Mouse (Mus musculus): ENCODE results near the gene Crabp2.

The Crabp2 gene

DNA sequence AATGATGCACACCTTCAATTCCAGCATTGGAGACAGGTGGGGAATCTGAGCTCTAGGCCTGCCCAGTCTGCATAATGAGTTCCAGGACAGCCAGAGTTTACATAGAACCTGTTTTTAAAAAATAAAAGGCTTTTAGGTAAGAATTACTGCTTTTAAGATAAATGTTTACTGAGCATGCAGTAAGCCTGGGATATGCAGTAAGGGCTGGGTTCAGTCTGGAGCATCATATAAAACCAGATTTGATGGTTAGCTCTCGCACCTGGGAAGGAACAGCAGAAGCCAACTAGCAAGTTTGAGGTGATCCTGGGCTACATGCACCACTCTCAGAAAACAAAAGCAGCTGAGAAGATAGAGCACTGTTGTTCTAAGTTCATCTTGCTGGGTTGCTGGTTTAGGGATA, 29.9 kb upstream of the Crabp2 start:
- TF ChIP-seq GATA4 (IDR thresholded peaks at IDR 0.05; ENCODE audit: insufficient replicate concordance, low read length): no peak

DNA sequence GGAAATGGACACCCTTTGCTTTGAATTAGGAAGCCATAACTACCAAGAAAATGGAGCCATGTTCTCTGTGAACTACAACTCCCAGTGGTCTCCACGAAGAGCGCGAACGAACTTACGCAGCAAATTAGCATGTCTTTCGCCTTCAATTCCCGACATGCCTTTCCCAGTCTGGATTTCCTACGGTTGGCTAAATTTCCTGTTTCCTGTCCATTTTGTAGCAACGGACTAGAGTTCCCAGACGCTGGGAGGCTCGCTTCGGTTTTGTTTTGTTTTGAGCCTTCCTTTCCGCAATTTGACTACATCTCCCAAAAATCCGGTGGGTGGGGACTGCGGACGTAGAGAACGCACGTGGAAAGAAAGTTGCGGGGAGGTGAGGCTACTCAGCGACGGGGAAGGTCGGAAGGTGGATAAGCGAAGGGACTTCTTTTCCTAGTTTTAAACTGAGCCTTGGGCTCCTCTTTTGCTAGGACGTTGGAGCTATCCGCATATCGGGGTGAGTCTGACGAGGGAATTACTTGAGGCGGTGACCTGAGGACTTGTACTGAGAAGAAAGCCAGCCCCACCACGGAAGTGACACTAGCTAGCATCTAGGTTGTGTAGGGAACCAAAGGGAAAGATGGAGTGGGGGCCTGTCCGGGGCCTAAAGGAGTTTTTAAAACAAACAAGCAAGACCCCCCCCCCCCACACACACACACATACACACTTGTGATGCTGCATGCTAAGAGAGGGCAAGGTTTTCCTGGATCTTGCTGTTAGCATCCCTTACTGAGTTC, 28.9 kb upstream of the Crabp2 start, which contains the start of gene Mrpl24:
Gene Mrpl24, plus strand, starts transcription at position 171 of the 773 bp plus-strand sequence.
- TF ChIP-seq GATA4 (IDR thresholded peaks at IDR 0.05; ENCODE audit: insufficient replicate concordance, low read length): no peak

DNA sequence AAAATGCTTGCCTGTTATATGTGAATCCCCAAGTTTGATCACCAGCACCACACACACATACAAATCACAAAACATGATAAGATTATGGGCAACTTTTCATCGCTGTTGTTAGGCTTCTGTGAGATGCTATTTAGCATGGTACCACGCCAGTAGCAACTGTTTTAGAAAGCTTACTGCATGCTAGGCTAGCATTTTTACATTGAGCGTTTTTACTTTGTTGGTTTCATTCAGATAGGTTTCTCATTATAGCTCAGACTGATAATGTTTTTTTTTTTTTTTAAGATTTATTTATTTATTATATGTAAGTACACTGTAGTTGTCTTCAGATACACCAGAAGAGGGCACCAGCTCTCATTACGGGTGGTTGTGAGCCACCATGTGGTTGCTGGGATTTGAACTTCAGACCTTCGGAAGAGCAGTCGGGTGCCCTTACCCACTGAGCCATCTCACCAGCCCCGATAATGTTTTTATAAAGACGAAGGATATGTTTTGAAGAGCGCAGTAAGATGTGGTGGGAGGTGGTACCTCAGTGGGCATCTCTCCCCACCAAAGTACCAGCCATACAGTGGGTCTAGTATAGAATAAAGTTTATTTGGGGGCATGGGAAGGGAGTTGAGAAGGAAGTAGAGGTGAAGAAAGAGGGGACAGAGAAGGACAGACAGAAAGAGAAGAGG, 28.1 kb upstream of the Crabp2 start:
- TF ChIP-seq GATA4 (IDR thresholded peaks at IDR 0.05; ENCODE audit: insufficient replicate concordance, low read length): no peak

DNA sequence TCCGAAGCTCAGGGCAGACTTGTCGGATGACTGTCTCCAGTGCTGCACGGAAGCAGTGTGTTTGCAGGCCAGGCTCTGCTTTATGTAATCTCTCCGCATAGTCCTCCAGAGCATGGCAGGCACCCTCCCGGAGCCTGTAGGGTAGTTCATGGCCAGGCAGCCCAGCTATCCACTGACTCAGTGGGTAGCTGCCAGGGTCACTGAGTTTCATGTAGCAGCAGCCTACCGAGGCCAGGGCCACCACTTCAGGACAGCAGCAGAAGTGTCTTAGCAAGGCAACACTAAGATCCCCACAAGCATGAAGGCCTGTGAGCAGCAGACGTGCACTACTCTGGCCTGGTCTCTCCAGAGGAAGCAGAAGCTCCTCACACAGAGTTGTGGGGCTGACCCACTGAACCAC, 23.5 kb upstream of the Crabp2 start:
- TF ChIP-seq GATA4 (IDR thresholded peaks at IDR 0.05; ENCODE audit: insufficient replicate concordance, low read length): no peak

DNA sequence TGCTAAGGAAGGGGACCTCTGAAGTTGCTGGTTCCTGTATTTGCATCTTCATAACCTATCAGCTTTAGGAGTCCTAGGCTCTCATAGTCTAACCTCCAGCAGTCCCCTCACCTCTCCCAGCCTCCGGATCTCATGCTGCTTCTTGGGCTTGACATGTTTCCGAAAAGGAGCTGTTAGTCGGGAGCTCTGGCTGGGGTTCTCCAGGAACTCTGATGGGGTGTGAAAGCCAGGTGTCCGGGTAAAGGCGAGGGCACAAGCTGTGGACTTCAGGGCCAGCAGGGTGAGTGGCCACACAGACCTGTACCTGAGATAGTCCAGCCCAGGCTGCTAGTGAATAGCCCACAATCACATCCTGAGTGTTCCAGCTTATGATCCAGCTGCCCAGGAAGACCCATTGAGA, 21.0 kb upstream of the Crabp2 start:
- TF ChIP-seq GATA4 (IDR thresholded peaks at IDR 0.05; ENCODE audit: insufficient replicate concordance, low read length): no peak

DNA sequence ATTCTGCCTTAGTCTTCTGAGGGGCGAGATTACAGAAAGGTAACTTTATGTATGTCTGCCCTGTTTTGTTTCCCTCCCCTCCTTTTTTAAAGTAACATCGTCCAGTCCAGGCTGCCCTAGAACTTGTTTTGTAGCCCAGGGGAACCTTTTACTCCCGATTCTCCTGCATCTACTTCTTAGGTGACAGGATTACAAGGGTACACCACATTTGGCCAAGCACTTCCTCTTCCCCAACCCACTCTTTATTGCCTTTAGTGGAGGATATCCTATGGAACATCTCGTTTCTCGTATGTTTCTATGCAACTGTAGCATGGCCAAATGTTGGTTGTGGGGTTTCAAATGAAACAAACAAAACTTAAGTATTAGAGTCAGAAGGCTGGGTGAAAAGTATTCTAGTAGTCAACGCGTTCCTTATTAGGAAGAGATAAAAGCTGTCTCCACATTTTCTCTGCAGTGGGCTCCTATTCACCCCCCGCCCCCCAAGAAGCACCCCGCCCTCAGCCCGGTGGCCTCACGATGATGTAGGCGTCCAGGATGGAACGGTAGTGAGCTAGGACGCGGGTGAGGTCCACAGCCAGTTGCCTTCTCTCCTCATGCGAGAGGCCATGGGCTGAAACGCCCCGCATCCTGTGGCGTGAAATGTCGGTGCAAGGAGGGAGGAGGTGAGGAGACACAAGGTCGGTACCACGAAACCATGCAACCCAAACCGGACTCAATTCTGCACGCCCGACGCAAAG, 19.0 kb upstream of the Crabp2 start:
- TF ChIP-seq GATA4 (IDR thresholded peaks at IDR 0.05; ENCODE audit: insufficient replicate concordance, low read length): no peak

DNA sequence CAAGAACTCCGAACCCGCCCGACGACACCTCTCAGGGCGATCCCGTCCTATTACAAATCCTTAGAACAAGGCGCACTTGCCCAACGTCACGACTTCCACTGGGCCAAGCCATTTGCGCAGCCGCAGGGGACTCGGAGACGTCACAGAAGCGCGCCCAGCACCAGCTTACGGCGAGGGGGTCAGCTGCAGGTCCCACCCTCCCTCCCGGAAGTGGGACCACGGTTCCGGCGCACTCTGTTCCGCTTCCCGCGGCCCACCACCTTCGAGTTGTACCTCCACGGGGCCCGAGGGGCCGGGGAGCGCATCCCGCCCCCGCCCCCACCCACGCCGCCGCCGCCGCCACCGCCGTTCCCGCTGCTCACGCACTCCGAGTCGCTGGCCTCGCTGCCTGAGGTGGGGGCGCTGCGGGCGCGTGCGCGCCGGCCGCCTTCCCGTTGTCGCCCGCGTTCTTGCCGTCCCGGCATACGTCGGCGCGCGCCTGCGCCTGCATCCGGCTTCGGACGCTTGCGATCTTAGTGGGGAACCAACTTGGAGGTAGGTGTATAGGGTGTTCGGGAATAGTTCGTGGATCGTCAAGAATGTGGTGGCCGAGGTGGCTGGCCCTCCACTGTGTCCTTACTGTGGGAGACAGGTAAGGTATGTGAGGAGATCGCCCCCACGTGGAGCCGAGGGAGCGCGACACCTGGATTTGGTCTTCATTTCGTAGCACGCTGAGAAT, 18.2 kb upstream of the Crabp2 start, which contains the start of the genes Isg20l2 and Rrnad1:
Gene Isg20l2, plus strand, starts transcription at position 237 of the 718 bp plus-strand sequence.
Gene Rrnad1, minus strand, starts transcription at position 640 of the 718 bp plus-strand sequence.
- no peak for TF ChIP-seq GATA4 (IDR thresholded peaks at IDR 0.05; ENCODE audit: insufficient replicate concordance, low read length)

DNA sequence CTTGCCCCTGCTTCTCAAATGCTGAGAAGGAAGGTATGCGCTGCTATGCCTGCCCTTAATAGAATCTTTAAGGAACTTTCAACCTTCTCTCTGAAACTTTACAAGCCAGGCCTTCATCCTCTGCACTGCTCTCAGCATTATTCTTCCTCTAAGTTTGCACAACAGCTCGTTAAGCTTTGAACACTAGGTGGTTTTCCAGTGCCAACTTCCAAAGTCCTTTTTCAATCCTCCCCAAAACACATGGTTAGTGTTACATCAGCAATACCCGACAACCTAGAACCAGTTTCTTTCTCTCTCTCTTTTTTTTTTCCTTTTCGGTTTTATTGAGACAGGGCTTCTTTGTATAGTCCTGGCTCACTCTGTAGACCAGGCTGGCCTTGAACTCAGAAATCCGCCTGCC, 14.4 kb upstream of the Crabp2 start:
- no peak for TF ChIP-seq GATA4 (IDR thresholded peaks at IDR 0.05; ENCODE audit: insufficient replicate concordance, low read length)

DNA sequence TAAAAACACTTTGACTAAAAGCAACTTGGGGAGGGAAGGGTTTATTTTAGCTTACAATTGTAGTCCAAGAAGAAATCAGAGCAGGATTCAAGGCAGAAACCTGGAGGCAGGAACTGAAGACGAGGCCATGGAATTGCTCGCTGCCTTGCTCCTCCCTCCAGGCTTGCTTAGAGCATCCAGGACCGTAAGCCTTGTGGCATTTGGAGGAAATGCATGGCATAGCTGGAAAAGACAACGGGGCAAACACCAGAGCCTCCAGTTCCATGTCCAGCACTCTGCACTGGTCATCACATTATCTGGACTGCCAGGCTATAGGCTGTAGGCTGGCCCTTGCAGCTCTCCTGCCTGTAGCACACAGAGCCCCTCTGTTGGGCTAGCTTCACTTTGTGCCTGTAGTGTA, 14.0 kb upstream of the Crabp2 start:
- TF ChIP-seq GATA4 (IDR thresholded peaks at IDR 0.05; ENCODE audit: insufficient replicate concordance, low read length): no peak

DNA sequence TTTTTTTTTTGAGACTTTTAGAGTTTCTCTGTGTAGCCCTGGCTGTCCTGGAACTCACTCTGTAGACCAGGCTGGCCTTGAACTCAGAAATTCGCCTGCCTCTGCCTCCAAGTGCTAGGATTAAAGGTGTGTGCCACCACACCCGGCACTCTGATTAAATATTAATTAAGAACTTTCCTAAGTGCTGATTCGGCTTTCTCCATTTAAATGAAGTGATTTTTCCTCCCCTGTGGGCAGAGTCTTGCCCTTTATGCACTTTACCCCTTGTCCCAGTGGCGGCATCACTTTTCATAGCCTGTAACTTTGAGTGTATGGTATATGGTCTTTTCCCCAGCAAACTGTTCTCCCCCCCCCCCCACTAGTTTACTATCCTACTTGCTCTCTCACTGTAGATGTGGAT, 13.3 kb upstream of the Crabp2 start:
- no peak for TF ChIP-seq GATA4 (IDR thresholded peaks at IDR 0.05; ENCODE audit: insufficient replicate concordance, low read length)

DNA sequence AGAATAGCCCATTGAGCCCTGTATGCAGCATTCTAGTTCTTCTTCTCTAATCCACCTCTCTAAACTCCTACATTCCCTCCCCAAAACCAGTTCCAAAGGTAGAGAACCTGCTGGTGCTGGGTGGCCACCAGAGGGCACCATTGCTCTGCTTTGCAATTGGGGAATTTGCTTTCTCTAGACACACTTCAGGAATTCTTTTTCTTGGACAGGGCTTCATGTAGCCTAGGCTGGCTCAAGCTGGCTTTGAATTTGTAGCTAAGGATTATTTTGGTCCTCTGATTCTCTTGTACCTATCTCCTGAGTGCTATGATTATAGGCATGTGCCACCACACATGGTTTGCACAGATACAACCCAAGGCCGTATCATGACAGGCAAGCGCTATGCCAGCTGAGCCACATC, 12.7 kb upstream of the Crabp2 start:
- no peak for TF ChIP-seq GATA4 (IDR thresholded peaks at IDR 0.05; ENCODE audit: insufficient replicate concordance, low read length)

DNA sequence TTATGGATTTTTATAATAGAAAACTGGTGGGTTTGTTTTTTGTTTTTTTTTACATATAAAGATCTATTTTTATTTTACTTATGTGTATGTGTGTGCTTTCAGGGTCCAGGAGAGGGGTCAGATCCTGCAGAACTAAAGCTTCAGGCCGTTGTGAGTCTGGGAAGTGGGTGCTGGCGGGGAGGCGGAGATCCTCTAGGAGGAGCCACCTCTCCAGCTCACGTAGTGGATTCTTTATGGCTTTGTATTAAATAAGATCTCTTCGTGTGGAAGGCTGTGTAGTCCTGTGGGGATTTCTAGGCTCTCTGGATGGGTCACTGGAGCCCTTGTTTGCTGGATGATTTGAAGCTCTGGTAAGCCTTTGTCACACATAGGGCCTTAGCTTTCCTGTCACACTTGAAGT, 7.9 kb upstream of the Crabp2 start:
- TF ChIP-seq GATA4 (IDR thresholded peaks at IDR 0.05; ENCODE audit: insufficient replicate concordance, low read length): no peak

DNA sequence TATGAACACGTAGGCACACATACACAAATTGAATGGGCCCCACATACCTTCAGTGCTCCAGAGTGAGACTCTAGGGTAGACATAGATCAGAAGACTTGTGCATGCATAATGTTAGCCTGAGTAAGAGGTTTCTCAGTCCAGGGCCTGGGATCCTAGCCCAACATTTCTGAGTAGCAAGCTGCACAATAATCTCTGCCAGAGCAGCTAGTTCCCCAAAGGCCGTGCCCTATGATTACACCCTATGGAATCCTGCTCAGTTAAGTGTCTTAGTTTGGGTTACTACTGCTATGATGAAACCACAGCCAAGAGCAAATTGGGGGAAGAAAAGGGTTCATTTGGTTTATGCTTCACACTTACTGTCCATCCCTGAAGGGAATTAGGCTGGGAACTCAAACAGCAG, 6.0 kb upstream of the Crabp2 start:
- no peak for TF ChIP-seq GATA4 (IDR thresholded peaks at IDR 0.05; ENCODE audit: insufficient replicate concordance, low read length)

DNA sequence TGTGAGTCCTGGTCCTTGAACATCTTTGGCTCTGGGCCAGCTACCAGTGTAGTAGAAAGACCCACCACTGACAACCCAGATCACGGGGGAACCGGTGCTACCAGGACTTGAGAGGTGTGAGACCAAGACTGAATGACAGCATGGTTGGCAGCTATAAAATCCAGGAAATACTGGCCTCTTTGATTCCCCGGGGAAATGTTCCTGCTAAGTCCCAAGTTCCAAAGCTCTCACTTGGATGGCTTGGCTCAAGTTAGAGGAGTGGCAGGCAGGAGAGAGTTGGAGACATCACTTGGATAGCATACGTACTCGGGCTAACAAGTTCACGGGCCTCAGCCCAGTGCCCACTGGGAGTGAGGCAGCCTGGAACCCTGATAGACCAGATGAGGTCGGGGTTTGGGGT, 4.9 kb upstream of the Crabp2 start:
- TF ChIP-seq GATA4 (IDR thresholded peaks at IDR 0.05; ENCODE audit: insufficient replicate concordance, low read length): no peak

Measured in liver, adult (tissue).